9 mouse cellular contexts compared by ENCODE assay signal in genomic region chr7:142097776-142098175, GRCm38 (mm10). TPM values are rescaled to one million over a fixed set of nuclear protein-coding genes. Genes with fewer than 3 reads are reported as not detected.
DNase-seq lines count a peak whose midpoint lies in the region; ATAC-seq and TF ChIP-seq lines count a peak whose summit lies in the region.
"Had no signal": no experiment of that assay in that cellular context is flagged by ENCODE, and none has a peak within 500 bp of the region (broad histone marks: within the 10 kb centered on the region; RNA-seq: fewer than 3 reads in every experiment).

No protein-coding gene starts in this region.

- H3K4me1 ChIP-seq in G1E (ENCODE audit: insufficient read depth, low read depth, low read length) = peaks cover 2% of the 10 kb centered on the region; the same call in 1 of the 2 replicates
- H3K4me1 ChIP-seq in forebrain, embryonic 13.5 days = peaks cover 33% of the 10 kb centered on the region

- TF ChIP-seq CTCF in G1E (IDR thresholded peaks at IDR 0.05; ENCODE audit: low read depth, low read length) = peak; percentile 51; the same call in 1 of the 2 replicates
- TF ChIP-seq CTCF in layer of hippocampus, adult 2 months (conservative IDR thresholded peaks at IDR 0.05) = peak; percentile 98

- no peak overlapping the region for H3K4me3 ChIP-seq in G1E (ENCODE audit: low read depth, low read length)
- H3K4me3 ChIP-seq in forebrain, embryonic 13.5 days = no peak overlapping the region
- H3K4me3 ChIP-seq in layer of hippocampus, adult 2 months = no peak overlapping the region
- H3K4me3 ChIP-seq: limb, embryonic 15.5 days had no signal

- no peaks in the 10 kb centered on the region for H3K36me3 ChIP-seq in G1E (replicated peaks)
- no peaks in the 10 kb centered on the region for H3K36me3 ChIP-seq in forebrain, embryonic 13.5 days (ENCODE audit: poor library complexity, severe bottlenecking)
- H3K36me3 ChIP-seq: limb, embryonic 15.5 days had no signal

- no peak overlapping the region; the same call in 1 of the 2 replicates for H3K9ac ChIP-seq in forebrain, embryonic 13.5 days
- H3K9ac ChIP-seq: limb, embryonic 15.5 days had no signal

- peak; percentile 44 for DNase-seq in G1E (ENCODE audit: low spot score)
- DNase-seq in c-Kit-positive CD71-positive TER-119-positive erythroid progenitor cells, embryonic 14.5 days (ENCODE audit: low spot score) = peak; percentile 76
- DNase-seq in layer of hippocampus, adult 2 months (ENCODE audit: low spot score in 2 of 2) = peak; percentile 68 to 80
- DNase-seq in lung, postnatal 10 days = peak; percentile 85
- DNase-seq in retina, adult 2 months (ENCODE audit: low read depth, low spot score) = peak; percentile 78
- DNase-seq in thymus, postnatal 25 days = peak; percentile 71

- 10% methylated on average over 9 of the region's 9 CpGs for WGBS in forebrain, embryonic 13.5 days

- H3K9me3 ChIP-seq in G1E (replicated peaks) = peaks cover 10% of the 10 kb centered on the region
- H3K9me3 ChIP-seq in forebrain, embryonic 13.5 days (replicated peaks) = no peaks in the 10 kb centered on the region
- H3K9me3 ChIP-seq: limb, embryonic 15.5 days had no signal

- no peak overlapping the region for H3K27ac ChIP-seq in forebrain, embryonic 13.5 days
- no peak overlapping the region for H3K27ac ChIP-seq in layer of hippocampus, adult 2 months
- H3K27ac ChIP-seq: limb, embryonic 15.5 days had no signal

- H3K4me2 ChIP-seq in forebrain, embryonic 13.5 days = peak overlapping the region; percentile 36; the same call in 1 of the 2 replicates
- H3K4me2 ChIP-seq: limb, embryonic 15.5 days had no signal

- peaks cover 68% of the 10 kb centered on the region for H3K27me3 ChIP-seq in G1E (ENCODE audit: insufficient read depth, low read length)
- H3K27me3 ChIP-seq in forebrain, embryonic 13.5 days = peaks cover 16% of the 10 kb centered on the region

- peak; percentile 54 for ATAC-seq in G1E (ENCODE audit: extremely low read depth, insufficient number of reproducible peaks, low FRiP score, poor library complexity, severe bottlenecking)
- ATAC-seq in forebrain, embryonic 13.5 days = peak; percentile 63
- peak; percentile 84 to 86 for ATAC-seq in hematopoietic stem cell, adult 5-6 weeks (replicated peaks in 1 of 2; ENCODE audit: insufficient read depth in 1 of 2, low FRiP score in 2 of 2, low TSS enrichment in 1 of 2, low read depth in 1 of 2, poor library complexity in 2 of 2, severe bottlenecking in 2 of 2)

RNA-seq across cellular contexts. Expression of gene Dusp8, which starts 2.1 kb away (rescaled TPM):
- total RNA-seq in G1E (2014; fragmentation: Nextera tagmentation) (2.0 TPM in 1 of 2 replicates, not detected in the other), G1E (2017) (0.06 and 0.11 TPM in 2 replicates)
- polyA plus RNA-seq in G1E (2012) = 0.01 TPM in 1 of 2 replicates, not detected in the other
- polyA plus RNA-seq in forebrain, embryonic 13.5 days (2015; fragmentation: Nextera tagmentation; extraction: Ambion mirVana) = 44.1 and 55.6 TPM in 2 replicates
- 0.15 TPM in 1 of 2 replicates, not detected in the other for total RNA-seq in hematopoietic stem cell, adult 5-6 weeks (2017)
- 100 to 1,000 TPM; 126 to 127 TPM for total RNA-seq in layer of hippocampus, adult 2 months (2021)

RNA-seq across cellular contexts. Expression of gene Gm45618, which starts 22.8 kb away (rescaled TPM):
- not detected in 2 replicates for total RNA-seq in G1E (2014; fragmentation: Nextera tagmentation)
- not detected in 2 replicates for total RNA-seq in G1E (2017)
- polyA plus RNA-seq in G1E (2012) = not detected in 2 replicates
- polyA plus RNA-seq in forebrain, embryonic 13.5 days (2015; fragmentation: Nextera tagmentation; extraction: Ambion mirVana) = not detected in 2 replicates
- not detected in 2 replicates for total RNA-seq in hematopoietic stem cell, adult 5-6 weeks (2017)
- not detected for total RNA-seq in layer of hippocampus, adult 2 months (2021)
- polyA plus RNA-seq: limb, embryonic 15.5 days had no signal

RNA-seq across cellular contexts. Expression of gene Mob2, which starts 36.9 kb away (rescaled TPM):
- 23.3 and 25.9 TPM in 2 replicates for total RNA-seq in G1E (2014; fragmentation: Nextera tagmentation)
- 33.9 and 41.5 TPM in 2 replicates for total RNA-seq in G1E (2017)
- 36.3 and 37.1 TPM in 2 replicates for polyA plus RNA-seq in G1E (2012)
- 51.0 and 58.1 TPM in 2 replicates for polyA plus RNA-seq in forebrain, embryonic 13.5 days (2015; fragmentation: Nextera tagmentation; extraction: Ambion mirVana)
- total RNA-seq in hematopoietic stem cell, adult 5-6 weeks (2017) = 53.6 and 72.9 TPM in 2 replicates
- 10 to 100 TPM; 29.0 to 29.3 TPM for total RNA-seq in layer of hippocampus, adult 2 months (2021)

RNA-seq across cellular contexts. Expression of gene Gm39115, which starts 38.1 kb away (rescaled TPM):
- total RNA-seq in G1E (2014; fragmentation: Nextera tagmentation) (not detected in 2 replicates), G1E (2017) (not detected in 2 replicates)
- polyA plus RNA-seq in G1E (2012) = not detected in 2 replicates
- polyA plus RNA-seq in forebrain, embryonic 13.5 days (2015; fragmentation: Nextera tagmentation; extraction: Ambion mirVana) = not detected in 2 replicates
- not detected in 2 replicates for total RNA-seq in hematopoietic stem cell, adult 5-6 weeks (2017)
- total RNA-seq in layer of hippocampus, adult 2 months (2021) = not detected
- polyA plus RNA-seq: limb, embryonic 15.5 days had no signal

RNA-seq across cellular contexts. Expression of gene Gm45337, which starts 46.6 kb away (rescaled TPM):
- not detected in 2 replicates for total RNA-seq in G1E (2014; fragmentation: Nextera tagmentation)
- not detected in 2 replicates for total RNA-seq in G1E (2017)
- not detected in 2 replicates for polyA plus RNA-seq in G1E (2012)
- polyA plus RNA-seq in forebrain, embryonic 13.5 days (2015; fragmentation: Nextera tagmentation; extraction: Ambion mirVana) = not detected in 2 replicates
- not detected in 2 replicates for total RNA-seq in hematopoietic stem cell, adult 5-6 weeks (2017)
- not detected for total RNA-seq in layer of hippocampus, adult 2 months (2021)
- polyA plus RNA-seq: limb, embryonic 15.5 days had no signal

Comparison
In these comparisons a context has a peak if more than half of its experiments do, and no peak if none do; other contexts are left out.
1. RNA of gene Dusp8, which starts 2.1 kb away (total RNA-seq): 126 to 127 TPM in layer of hippocampus, adult 2 months; 0.06 to 2.0 TPM in G1E and 0.15 TPM in hematopoietic stem cell, adult 5-6 weeks; every median in the first group is over 10 times any median in the second.
2. Peak in every context shown above with its lines, with median percentiles within 50 percentile points of each other: ATAC-seq and DNase-seq.